Mouse (Mus musculus): ENCODE measurements at regions not wholly inside any gene's neighbourhood (a gene's known extent, or its start where the extent isn't known, plus 50 kb on each side); places are given as distances from the start of the nearest gene placed in this dataset.

DNA sequence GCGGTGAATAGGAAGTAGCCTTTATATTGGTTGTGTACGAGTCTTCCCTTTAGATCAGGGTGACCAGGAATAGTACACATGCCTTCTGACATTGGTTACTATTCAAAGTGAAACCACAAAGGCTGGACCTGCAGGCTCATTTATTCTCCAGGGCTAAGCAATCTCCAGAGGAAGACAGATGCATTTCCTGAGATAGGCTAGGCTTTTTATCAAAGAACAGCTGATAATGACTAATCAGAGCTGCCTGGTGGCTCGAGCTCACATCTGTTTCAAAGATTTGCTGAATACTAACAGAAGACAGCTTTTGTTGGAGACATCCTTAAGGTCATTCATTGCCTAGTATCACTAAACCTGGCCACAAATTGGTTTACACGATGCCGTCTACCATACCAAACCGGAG is 838.1 kb downstream of the Epha4 start:
- no peak for DNase-seq

DNA sequence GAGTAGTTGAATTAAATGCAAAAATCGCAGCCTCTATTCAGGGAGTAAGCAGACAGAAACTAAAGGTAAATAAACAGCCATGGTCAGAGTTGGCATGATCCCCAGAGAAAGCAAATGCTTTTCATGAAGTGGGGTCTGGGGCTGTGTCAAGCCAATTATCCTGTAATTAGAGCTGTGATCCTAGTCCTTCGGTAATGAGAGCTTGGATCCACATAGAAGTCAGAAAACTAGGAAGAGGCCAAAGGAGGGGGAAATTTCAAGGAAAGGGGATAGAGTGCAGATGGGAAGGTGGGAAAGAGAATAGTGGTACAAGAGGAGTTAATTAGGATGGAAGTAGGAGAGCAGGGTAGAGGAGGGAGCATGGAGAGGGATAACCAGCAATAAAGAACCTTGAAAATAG is 809.3 kb downstream of the Epha4 start:
- DNase-seq: no peak

- no peak for DNase-seq
Observed at GRCm38 (mm10) chr1:76717639-76718292, 797.1 kb downstream of the Epha4 start.

GRCm38 (mm10) chr1:76724453-76724852 is 790.4 kb downstream of the Epha4 start:
- peak in 1 of 2 experiments; percentile 6 for DNase-seq

DNA sequence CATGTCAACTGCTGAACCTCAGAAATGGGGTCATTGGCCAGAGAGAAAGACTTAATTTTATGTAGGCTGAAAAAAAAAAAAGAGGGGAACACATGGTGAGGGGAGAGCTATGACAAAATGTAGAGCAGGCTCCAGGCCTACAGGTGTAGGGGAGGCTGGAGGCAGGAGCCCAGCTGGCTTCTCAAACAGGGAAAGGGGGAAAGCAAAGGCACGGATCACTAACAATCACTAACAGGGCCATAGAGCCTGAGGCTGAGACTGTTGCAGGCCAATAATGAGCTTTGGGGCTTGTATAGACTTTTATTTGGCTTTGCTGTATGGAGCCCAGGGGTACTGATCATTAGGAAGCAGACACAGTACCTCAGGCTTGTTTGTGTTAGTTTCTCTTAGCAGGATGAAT is 777.9 kb downstream of the Epha4 start:
- DNase-seq: no peak

GRCm38 (mm10) chr1:76737663-76738062 is 777.2 kb downstream of the Epha4 start:
- DNase-seq: no peak

DNA sequence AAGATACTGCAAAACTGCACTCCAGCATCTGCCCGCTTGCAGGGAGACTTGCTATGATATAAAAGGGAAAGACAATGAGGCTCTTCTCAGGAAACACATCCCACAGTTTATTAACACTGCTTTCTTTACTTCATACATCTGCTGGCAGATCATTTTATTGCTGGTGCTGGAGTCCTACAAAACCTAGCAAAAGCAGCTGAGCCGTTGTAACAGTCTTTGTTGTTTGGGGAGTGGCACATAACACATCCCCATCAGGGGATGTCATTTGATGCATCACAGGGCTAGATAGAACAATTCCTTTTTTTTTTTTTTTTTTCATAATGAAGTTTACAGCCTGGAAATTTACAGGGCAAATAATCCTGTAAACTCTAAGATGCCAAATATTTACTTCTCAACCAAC is 742.2 kb downstream of the Epha4 start:
- DNase-seq: no peak

- DNase-seq: no peak
Observed at GRCm38 (mm10) chr1:76786871-76787270, 728.0 kb downstream of the Epha4 start.

GRCm38 (mm10) chr1:76793438-76793837 is 721.5 kb downstream of the Epha4 start:
- DNase-seq: no peak

- DNase-seq: no peak
Observed at GRCm38 (mm10) chr1:76819906-76820305, 695.0 kb downstream of the Epha4 start.

- DNase-seq: no peak
Observed at GRCm38 (mm10) chr1:76821610-76822009, 693.3 kb downstream of the Epha4 start.

- no peak for DNase-seq
Observed at GRCm38 (mm10) chr1:76829690-76830089, 685.2 kb downstream of the Epha4 start.

DNA sequence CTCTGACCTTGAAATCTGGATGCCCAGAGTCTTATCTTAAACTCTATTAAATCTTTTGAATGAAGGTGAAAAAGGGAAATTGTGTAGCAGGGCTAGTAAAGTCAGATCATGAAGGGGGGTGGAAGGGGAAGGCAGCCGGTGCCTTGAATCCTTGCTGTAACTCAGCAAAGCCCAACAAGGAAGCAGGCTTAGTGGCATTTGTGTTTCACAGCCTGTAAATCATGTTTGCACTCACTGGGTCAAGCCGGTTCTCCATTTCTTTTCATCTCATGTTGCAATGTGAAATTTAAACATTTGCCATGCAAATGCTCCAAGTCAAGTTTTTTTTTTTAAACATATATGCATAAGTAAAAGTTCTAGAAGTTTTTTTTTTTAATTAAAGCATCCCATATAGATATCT is 682.6 kb downstream of the Epha4 start:
- no peak for DNase-seq

GRCm38 (mm10) chr1:76835028-76835683 is 679.7 kb downstream of the Epha4 start:
- no peak for DNase-seq

- DNase-seq: no peak
Observed at GRCm38 (mm10) chr1:76849346-76849745, 665.5 kb downstream of the Epha4 start.

DNA sequence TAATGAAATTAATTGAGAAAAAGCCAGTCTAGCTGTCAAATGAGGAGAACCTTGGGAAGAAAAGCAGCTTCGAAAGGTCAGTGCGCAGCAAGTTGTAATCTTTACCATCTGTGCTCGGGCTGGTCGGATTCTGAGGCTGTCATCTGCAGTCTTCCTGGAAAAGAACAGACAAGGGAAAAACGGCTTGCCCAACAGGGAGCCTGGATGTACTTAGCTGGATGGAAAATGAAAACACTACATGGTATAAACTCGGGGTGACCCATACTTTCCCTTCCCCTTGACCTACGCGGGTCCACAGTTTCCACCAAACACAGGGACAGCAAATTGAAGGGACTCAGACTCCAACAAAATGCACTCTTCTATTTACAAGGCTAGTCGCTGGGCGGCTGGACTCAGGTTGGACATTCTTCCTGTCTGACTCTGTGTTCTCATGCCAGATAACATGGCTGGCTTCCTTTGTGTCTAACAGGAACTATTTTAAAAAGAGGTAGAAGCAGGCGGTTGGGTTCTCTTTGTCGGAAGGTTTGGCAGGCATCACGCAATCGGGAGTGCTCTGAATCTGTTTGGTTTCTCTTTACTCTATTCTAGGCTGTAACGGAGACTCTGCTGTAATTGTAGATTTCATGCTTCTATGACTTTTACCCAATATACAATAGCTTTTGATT is 648.5 kb downstream of the Epha4 start:
- peak in 1 of 2 experiments; percentile 0 for DNase-seq

GRCm38 (mm10) chr1:76873207-76873606 is 641.7 kb downstream of the Epha4 start:
- DNase-seq: no peak

GRCm38 (mm10) chr1:76880111-76880782 is 634.6 kb downstream of the Epha4 start:
- DNase-seq: no peak

DNA sequence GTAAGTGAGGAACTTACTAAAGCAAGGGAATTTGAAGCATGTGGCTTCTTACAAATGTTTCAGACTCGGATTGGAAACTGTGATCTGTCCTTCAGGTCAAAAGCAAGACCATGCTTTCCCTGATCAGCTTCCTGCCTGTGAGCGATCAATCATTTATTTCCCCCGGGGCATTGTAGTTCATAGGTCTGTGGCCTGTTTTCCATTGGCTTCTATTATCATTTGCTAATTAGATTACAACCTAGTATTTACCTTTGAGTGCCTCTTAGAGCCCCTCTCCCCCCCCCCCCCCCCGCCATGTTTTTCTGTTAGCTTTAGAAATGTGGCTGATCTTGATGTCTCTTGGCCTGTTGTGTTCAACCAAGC is 634.1 kb downstream of the Epha4 start:
- no peak for DNase-seq

DNA sequence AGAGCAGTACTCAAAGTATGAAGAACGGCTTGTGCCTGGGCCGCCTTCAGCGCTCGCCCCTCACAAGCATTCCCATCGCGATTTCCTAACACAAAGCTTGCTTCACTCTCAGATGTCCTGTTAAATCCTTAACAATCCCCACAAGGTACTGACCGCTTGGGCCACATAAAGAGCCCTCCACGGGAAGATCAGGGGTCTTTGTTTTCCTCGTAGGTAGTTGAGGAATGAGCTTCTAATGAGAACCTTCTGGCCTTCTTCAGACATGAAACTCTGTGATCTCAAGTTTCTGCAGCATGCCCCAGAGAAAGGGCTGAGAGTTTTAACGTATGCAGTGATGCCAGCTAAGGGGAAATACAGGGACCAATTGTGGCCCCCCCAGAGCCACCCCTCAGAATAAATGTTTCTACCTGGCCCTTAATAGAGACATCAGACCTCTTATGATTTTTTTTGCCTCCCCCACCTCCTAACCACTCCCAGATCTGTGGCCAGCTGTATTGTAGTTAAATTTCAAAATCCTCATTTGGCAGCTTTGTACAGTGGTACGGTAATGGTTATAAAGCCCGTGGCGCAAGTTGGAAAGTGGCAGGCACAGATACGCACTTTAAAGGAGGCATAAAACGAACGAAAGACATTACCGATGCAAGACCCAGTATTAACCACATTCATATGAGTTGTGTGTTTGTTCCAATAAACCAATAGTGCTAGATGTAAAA is 618.6 kb downstream of the Epha4 start:
- no peak for DNase-seq

GRCm38 (mm10) chr1:76897431-76897830 is 617.5 kb downstream of the Epha4 start:
- DNase-seq: no peak

DNA sequence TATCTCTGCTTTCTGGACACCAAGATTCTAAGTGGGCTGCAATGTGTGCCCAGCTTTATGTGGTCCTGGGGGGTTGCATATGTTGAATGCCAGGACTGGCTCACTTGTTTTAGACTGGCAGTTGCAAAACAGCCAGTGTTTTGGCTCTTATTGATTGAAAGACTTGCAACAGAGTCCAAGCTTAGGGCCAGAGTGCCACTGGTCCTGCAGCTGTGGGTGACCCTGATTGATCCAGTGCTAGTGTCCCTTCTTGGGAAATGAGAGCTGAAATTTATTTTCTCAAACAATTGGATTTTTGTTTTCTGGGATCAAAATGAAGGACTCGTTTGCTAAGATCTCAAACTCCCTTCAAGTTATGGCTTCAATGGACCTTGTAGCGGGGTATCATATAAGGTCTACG is 603.4 kb downstream of the Epha4 start:
- DNase-seq: peak in 1 of 2 experiments; percentile 1
